Mouse (Mus musculus) lung, adult 2 months (tissue): ENCODE measurements at regions not wholly inside any gene's neighbourhood (a gene's known extent, or its start where the extent isn't known, plus 50 kb on each side); places are given as distances from the start of the nearest gene placed in this dataset.

Source experiments
- CTCF ChIP-seq: fragments of 200-500 bp; IDR thresholded peaks from 2 replicates; pipeline ENCODE4 v1.5.1; 2011; ENCODE audit warnings: mild to moderate bottlenecking, low read length, control low read depth; ENCODE audit not compliant: insufficient read depth
- POLR2A ChIP-seq: fragments of 200-500 bp; IDR thresholded peaks from 2 replicates; pipeline ENCODE4 v1.6.1; 2011; ENCODE audit warnings: low read depth, mild to moderate bottlenecking, control low read depth, low read length, borderline replicate concordance; ENCODE audit errors: extremely low read depth

- TF ChIP-seq CTCF (no peak), POLR2A (no peak)
Measured at GRCm38 (mm10) chr14:58307695-58308094, 237.3 kb downstream of the Fgf9 start.
